Mouse (Mus musculus): ENCODE measurements around the gene Morn3. TPM values are rescaled to one million over a fixed set of nuclear protein-coding genes. Genes with fewer than 3 reads are reported as not detected.

Morn3 gene
- total and polyA plus RNA-seq, 2 experiments from 2014 or later: 0.64 TPM; not detected in 1

DNA sequence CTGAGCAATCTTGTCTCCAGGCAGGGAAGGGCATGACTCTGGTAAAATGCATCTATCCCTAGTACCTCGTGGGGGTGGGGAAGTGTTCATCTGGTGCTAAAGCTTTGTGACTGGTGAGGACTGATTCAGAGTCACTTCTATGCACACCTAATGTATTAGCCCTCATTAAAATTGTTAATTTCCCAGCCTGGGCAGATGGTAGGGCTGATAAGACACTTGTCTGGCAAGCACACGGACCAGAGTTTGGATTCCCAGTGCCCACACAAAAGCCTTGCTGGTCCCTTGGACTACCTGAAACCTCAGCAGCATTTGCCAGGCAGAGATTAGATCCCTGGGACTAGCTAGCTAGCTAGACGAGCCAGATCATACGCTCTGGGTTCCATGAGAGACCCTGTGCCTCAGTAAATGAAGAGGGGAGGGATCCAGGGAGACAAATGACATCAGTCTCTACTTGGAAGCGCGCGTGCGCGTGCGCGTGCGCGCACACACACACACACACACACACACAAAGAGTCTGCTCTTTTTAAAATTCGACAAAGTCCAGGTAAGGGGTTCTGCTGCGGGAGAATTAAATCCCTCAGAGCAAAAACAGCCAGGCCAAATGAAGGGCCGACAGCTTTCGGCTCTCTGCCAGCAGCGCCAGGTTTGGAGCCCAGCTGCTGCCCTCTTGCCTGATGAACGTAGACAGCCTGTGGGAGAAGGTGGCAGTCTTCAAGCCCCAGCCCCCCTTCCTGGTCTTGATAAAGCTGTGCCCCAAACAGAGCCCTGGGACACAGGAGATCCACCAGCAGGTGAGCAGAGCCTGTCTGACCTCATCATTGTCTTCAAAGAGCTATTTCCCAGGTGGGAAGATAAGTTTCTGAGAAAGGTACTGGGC, 40.9 kb downstream of the Morn3 start:
- ATAC-seq (peak; percentile 53; the same call in 1 of the 2 replicates), DNase-seq (ENCODE audit: low spot score) (peak; percentile 61)
- no peak overlapping the region for H3K4me3 ChIP-seq (ENCODE audit: low read length)
- H3K27me3 ChIP-seq (ENCODE audit: insufficient read depth, low read length): no peaks in the 10 kb centered on the region
- H3K36me3 ChIP-seq (ENCODE audit: insufficient read depth, low read length): no peaks in the 10 kb centered on the region
- no peaks in the 10 kb centered on the region for H3K9me3 ChIP-seq (ENCODE audit: low read length)
- H3K4me2 ChIP-seq (ENCODE audit: low read depth, low read length): peak overlapping the region; percentile 21; the same call in 1 of the 2 replicates
- peaks cover 9% of the 10 kb centered on the region; the same call in 1 of the 2 replicates for H3K4me1 ChIP-seq (ENCODE audit: insufficient read depth, low read length)
- no peak for TF ChIP-seq CTCF (IDR thresholded peaks at IDR 0.05; ENCODE audit: low read depth)
- WGBS: 48% methylated on average over 19 of the region's 19 CpGs
- H3K27ac ChIP-seq: peak overlapping the region; percentile 64; the same call in 1 of the 2 replicates
- 0 out of 2 replicates have a peak overlapping the region, but pooled peaks have one; percentile 24 for H3K9ac ChIP-seq (replicated peaks; ENCODE audit: low read length)

DNA sequence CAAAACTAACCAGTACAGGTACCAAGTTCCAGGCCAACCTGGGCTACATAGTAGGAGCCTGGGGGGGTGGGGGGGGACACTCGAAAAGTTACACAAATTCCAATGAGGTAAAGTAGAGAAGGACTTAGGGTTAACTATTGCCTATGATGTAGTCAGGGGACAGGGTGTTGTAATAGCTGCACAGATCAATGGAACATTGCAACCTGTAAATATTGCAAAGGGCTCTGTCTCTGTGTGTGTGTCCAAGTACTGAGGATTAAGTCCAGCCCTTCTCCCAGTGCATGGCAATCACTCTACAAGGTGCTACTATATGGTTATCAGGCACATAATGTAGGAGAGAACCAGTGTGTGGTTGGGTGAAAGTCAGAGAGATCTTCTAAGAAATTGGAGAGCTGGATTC, 45.9 kb downstream of the Morn3 start:
- Histone ChIP-seq H3K27ac (no peak overlapping the region), H3K4me2 (ENCODE audit: low read depth, low read length) (no peak overlapping the region), H3K4me3 (ENCODE audit: low read length) (no peak overlapping the region), H3K9ac (replicated peaks; ENCODE audit: low read length) (no peak overlapping the region), H3K27me3 (ENCODE audit: insufficient read depth, low read length) (no peaks in the 10 kb centered on the region), H3K36me3 (ENCODE audit: insufficient read depth, low read length) (no peaks in the 10 kb centered on the region), H3K4me1 (ENCODE audit: insufficient read depth, low read length) (no peaks in the 10 kb centered on the region), H3K9me3 (ENCODE audit: low read length) (no peaks in the 10 kb centered on the region)
- 91% methylated on average over 1 of the region's 1 CpGs for WGBS
- no peak for TF ChIP-seq CTCF (IDR thresholded peaks at IDR 0.05; ENCODE audit: low read depth)
- ATAC-seq (no peak), DNase-seq (ENCODE audit: low spot score) (no peak)

GRCm38 (mm10) chr5:122997205-122998204, 49.3 kb downstream of the Morn3 start:
- WGBS: 80% methylated on average over 18 of the region's 18 CpGs
- ATAC-seq: no peak
- no peaks in the 10 kb centered on the region for H3K36me3 ChIP-seq (ENCODE audit: insufficient read depth, low read length)
- no peak overlapping the region for H3K4me3 ChIP-seq (ENCODE audit: low read length)
- H3K9me3 ChIP-seq (ENCODE audit: low read length): no peaks in the 10 kb centered on the region
- no peak overlapping the region for H3K4me2 ChIP-seq (ENCODE audit: low read depth, low read length)
- no peak for DNase-seq (ENCODE audit: low spot score)
- H3K27me3 ChIP-seq (ENCODE audit: insufficient read depth, low read length): no peaks in the 10 kb centered on the region
- no peaks in the 10 kb centered on the region for H3K4me1 ChIP-seq (ENCODE audit: insufficient read depth, low read length)
- no peak overlapping the region for H3K9ac ChIP-seq (replicated peaks; ENCODE audit: low read length)
- no peak for TF ChIP-seq CTCF (IDR thresholded peaks at IDR 0.05; ENCODE audit: low read depth)
- H3K27ac ChIP-seq: no peak overlapping the region

GRCm38 (mm10) chr5:122994910-122995309, 51.9 kb downstream of the Morn3 start:
- Histone ChIP-seq H3K9ac (replicated peaks; ENCODE audit: low read length) (no peak overlapping the region), H3K4me3 (ENCODE audit: low read length) (no peak overlapping the region), H3K4me1 (ENCODE audit: insufficient read depth, low read length) (no peaks in the 10 kb centered on the region), H3K4me2 (ENCODE audit: low read depth, low read length) (no peak overlapping the region), H3K27me3 (ENCODE audit: insufficient read depth, low read length) (no peaks in the 10 kb centered on the region), H3K36me3 (ENCODE audit: insufficient read depth, low read length) (no peaks in the 10 kb centered on the region), H3K27ac (no peak overlapping the region), H3K9me3 (ENCODE audit: low read length) (no peaks in the 10 kb centered on the region)
- WGBS: 0% methylated on average over 1 of the region's 1 CpGs
- ATAC-seq (no peak), DNase-seq (ENCODE audit: low spot score) (no peak)
- no peak for TF ChIP-seq CTCF (IDR thresholded peaks at IDR 0.05; ENCODE audit: low read depth)

- Histone ChIP-seq H3K9ac (replicated peaks; ENCODE audit: low read length) (no peak overlapping the region), H3K27ac (no peak overlapping the region), H3K9me3 (ENCODE audit: low read length) (no peaks in the 10 kb centered on the region), H3K36me3 (ENCODE audit: insufficient read depth, low read length) (no peaks in the 10 kb centered on the region), H3K27me3 (ENCODE audit: insufficient read depth, low read length) (no peaks in the 10 kb centered on the region), H3K4me2 (ENCODE audit: low read depth, low read length) (0 out of 2 replicates have a peak overlapping the region, but pooled peaks have one; percentile 5), H3K4me1 (ENCODE audit: insufficient read depth, low read length) (no peaks in the 10 kb centered on the region), H3K4me3 (ENCODE audit: low read length) (0 out of 2 replicates have a peak overlapping the region, but pooled peaks have one; percentile 0)
- TF ChIP-seq CTCF (IDR thresholded peaks at IDR 0.05; ENCODE audit: low read depth): no peak
- peak; percentile 89 for ATAC-seq
- WGBS: 8% methylated on average over 5 of the region's 5 CpGs
- peak; percentile 94 for DNase-seq (ENCODE audit: low spot score)
Observed at GRCm38 (mm10) chr5:122994303-122994846, 52.4 kb downstream of the Morn3 start.

GRCm38 (mm10) chr5:122993811-122994210, 53.0 kb downstream of the Morn3 start:
- H3K4me2 ChIP-seq (ENCODE audit: low read depth, low read length): 0 out of 2 replicates have a peak overlapping the region, but pooled peaks have one; percentile 5
- no peak for ATAC-seq

More at GRCm38 (mm10) chr5:122993811-122994210, 53.0 kb downstream of the Morn3 start:
- H3K4me1 ChIP-seq (ENCODE audit: insufficient read depth, low read length): no peaks in the 10 kb centered on the region
- WGBS: 36% methylated on average over 2 of the region's 2 CpGs
- no peak overlapping the region for H3K4me3 ChIP-seq (ENCODE audit: low read length)
- H3K9ac ChIP-seq (replicated peaks; ENCODE audit: low read length): no peak overlapping the region
- no peaks in the 10 kb centered on the region for H3K36me3 ChIP-seq (ENCODE audit: insufficient read depth, low read length)
- no peak for DNase-seq (ENCODE audit: low spot score)
- no peak for TF ChIP-seq CTCF (IDR thresholded peaks at IDR 0.05; ENCODE audit: low read depth)
- H3K27ac ChIP-seq: no peak overlapping the region
- no peaks in the 10 kb centered on the region for H3K27me3 ChIP-seq (ENCODE audit: insufficient read depth, low read length)
- H3K9me3 ChIP-seq (ENCODE audit: low read length): no peaks in the 10 kb centered on the region
